Mouse (Mus musculus): ENCODE results near the gene Magi2.

Gene Magi2

GRCm38 (mm10) chr5:20603756-20604469, 1377.1 kb downstream of the Magi2 start:
- no peak for TF ChIP-seq GATA4 (IDR thresholded peaks at IDR 0.05; ENCODE audit: insufficient replicate concordance, low read length)

GRCm38 (mm10) chr5:20606497-20606896, 1379.7 kb downstream of the Magi2 start:
- TF ChIP-seq GATA4 (IDR thresholded peaks at IDR 0.05; ENCODE audit: insufficient replicate concordance, low read length) = no peak

GRCm38 (mm10) chr5:20607503-20607902, 1380.7 kb downstream of the Magi2 start:
- TF ChIP-seq GATA4 (IDR thresholded peaks at IDR 0.05; ENCODE audit: insufficient replicate concordance, low read length) = no peak

- no peak for TF ChIP-seq GATA4 (IDR thresholded peaks at IDR 0.05; ENCODE audit: insufficient replicate concordance, low read length)
These were observed 1382.5 kb downstream of the Magi2 start for GRCm38 (mm10) chr5:20609206-20609935.

GRCm38 (mm10) chr5:20610640-20611039, 1383.8 kb downstream of the Magi2 start:
- no peak for TF ChIP-seq GATA4 (IDR thresholded peaks at IDR 0.05; ENCODE audit: insufficient replicate concordance, low read length)

GRCm38 (mm10) chr5:20612616-20613015, 1385.8 kb downstream of the Magi2 start:
- no peak for TF ChIP-seq GATA4 (IDR thresholded peaks at IDR 0.05; ENCODE audit: insufficient replicate concordance, low read length)

- TF ChIP-seq GATA4 (IDR thresholded peaks at IDR 0.05; ENCODE audit: insufficient replicate concordance, low read length) = no peak
These were observed 1388.1 kb downstream of the Magi2 start for GRCm38 (mm10) chr5:20614891-20615290.

- no peak for TF ChIP-seq GATA4 (IDR thresholded peaks at IDR 0.05; ENCODE audit: insufficient replicate concordance, low read length)
These were observed 1394.0 kb downstream of the Magi2 start for GRCm38 (mm10) chr5:20620596-20621511.

GRCm38 (mm10) chr5:20622417-20622816, 1395.6 kb downstream of the Magi2 start:
- no peak for TF ChIP-seq GATA4 (IDR thresholded peaks at IDR 0.05; ENCODE audit: insufficient replicate concordance, low read length)

- TF ChIP-seq GATA4 (IDR thresholded peaks at IDR 0.05; ENCODE audit: insufficient replicate concordance, low read length) = no peak
These were observed 1396.2 kb downstream of the Magi2 start for GRCm38 (mm10) chr5:20622837-20623573.

- TF ChIP-seq GATA4 (IDR thresholded peaks at IDR 0.05; ENCODE audit: insufficient replicate concordance, low read length) = no peak
These were observed 1398.3 kb downstream of the Magi2 start for GRCm38 (mm10) chr5:20625117-20625516.

GRCm38 (mm10) chr5:20628954-20629601, 1402.2 kb downstream of the Magi2 start:
- no peak for TF ChIP-seq GATA4 (IDR thresholded peaks at IDR 0.05; ENCODE audit: insufficient replicate concordance, low read length)

- TF ChIP-seq GATA4 (IDR thresholded peaks at IDR 0.05; ENCODE audit: insufficient replicate concordance, low read length) = no peak
These were observed 1407.4 kb downstream of the Magi2 start for GRCm38 (mm10) chr5:20634046-20634769.

GRCm38 (mm10) chr5:20634822-20635221, 1408.0 kb downstream of the Magi2 start:
- no peak for TF ChIP-seq GATA4 (IDR thresholded peaks at IDR 0.05; ENCODE audit: insufficient replicate concordance, low read length)

All from liver, adult (tissue).